Mouse (Mus musculus): ENCODE results near the gene Tex11. TPM values are rescaled to one million over a fixed set of nuclear protein-coding genes. Genes with fewer than 3 reads are reported as not detected.

Tex11 gene
- polyA plus RNA-seq, 2 experiments, result 0.04 to 0.05 TPM

DNA sequence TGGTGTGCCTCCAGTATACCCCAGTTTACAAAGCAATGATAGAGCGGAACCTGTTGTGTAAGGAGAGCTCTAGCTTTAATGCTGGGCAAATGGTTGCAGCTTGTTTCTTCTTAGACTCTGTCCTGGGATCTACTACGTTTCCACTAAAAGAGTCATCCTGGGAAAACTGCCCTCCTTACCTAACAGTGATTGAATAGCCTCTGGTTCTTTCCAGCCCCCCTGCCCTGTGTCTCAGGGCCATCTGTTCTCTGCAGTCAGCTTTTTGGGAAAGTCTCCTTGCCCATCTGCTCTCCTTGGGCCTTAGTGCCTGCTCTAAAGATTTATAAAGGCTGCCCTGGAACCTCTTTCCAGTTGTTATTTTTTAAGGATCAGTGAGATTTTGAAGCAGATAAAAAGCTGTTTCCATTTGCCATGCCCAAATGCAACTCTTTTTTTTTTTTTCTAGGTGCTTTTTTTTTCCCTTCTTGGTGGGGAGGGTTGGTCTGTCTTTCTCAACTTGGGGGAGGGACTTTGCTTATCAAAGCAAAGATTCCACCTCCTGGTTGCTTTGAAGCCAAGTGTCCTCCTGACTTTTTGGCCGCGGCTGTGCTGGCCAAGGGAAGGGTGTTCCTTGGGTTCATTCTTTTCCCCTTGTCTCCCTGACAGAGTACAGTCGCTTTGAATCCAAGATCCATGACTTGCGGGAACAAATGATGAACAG lies 263.3 kb downstream of the Tex11 start:
- Histone ChIP-seq H3K4me3 (ENCODE audit: insufficient read depth in 1 of 2, low read depth in 2 of 2, low read length in 2 of 2) (no peak overlapping the region), H3K4me1 (replicated peaks; ENCODE audit: control insufficient read depth in 2 of 2, insufficient read depth in 2 of 2, low read length in 1 of 2) (no peaks in the 10 kb centered on the region), H3K36me3 (replicated peaks; ENCODE audit: control insufficient read depth, insufficient read depth, low read depth) (no peaks in the 10 kb centered on the region), H3K27me3 (ENCODE audit: control insufficient read depth, insufficient read depth, low read length) (no peaks in the 10 kb centered on the region), H3K27ac (no peak overlapping the region), H3K4me2 (ENCODE audit: low read depth) (no peak overlapping the region), H3K9me3 (ENCODE audit: control insufficient read depth, low read length) (no peaks in the 10 kb centered on the region), H3K9ac (replicated peaks) (no peak overlapping the region)
- DNase-seq (ENCODE audit: low read depth in 3 of 3, low spot score in 3 of 3) (no peak), ATAC-seq (ENCODE audit: insufficient read depth) (no peak)
- WGBS (ENCODE audit: insufficient replicate concordance), result 59% methylated on average over 6 of the region's 6 CpGs
- TF ChIP-seq CTCF (IDR thresholded peaks at IDR 0.05; ENCODE audit: low read depth) (no peak), EP300 (IDR thresholded peaks at IDR 0.05; ENCODE audit: low read depth) (no peak)

DNA sequence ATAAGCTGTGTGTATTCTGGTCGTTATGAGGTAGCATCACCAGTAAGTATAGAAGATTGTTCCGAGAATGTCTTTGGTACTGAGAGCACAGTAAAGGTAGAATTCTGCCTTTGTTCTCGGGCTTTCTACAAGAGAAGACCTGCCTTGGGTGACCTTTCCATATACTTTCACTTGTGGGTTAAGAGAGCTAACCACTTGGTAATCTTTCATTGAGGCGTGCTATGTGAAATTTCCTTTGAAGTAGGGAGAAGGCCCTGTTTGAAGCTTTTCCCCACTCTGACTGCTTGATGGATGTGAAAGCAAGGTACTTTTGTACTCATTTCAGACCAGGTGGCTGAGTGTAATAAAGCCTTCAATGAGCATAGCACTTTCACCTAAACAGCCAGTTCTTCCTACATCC lies 270.1 kb downstream of the Tex11 start:
- DNase-seq (ENCODE audit: low read depth in 3 of 3, low spot score in 3 of 3) (no peak), ATAC-seq (ENCODE audit: insufficient read depth) (no peak)
- no peak overlapping the region for H3K4me2 ChIP-seq (ENCODE audit: low read depth)
- no peaks in the 10 kb centered on the region for H3K9me3 ChIP-seq (ENCODE audit: control insufficient read depth, low read length)
- 65% methylated on average over 4 of the region's 4 CpGs for WGBS (ENCODE audit: insufficient replicate concordance)
- no peak overlapping the region for H3K4me3 ChIP-seq (ENCODE audit: insufficient read depth in 1 of 2, low read depth in 2 of 2, low read length in 2 of 2)
- no peak for TF ChIP-seq EP300 (IDR thresholded peaks at IDR 0.05; ENCODE audit: low read depth)
- no peak for TF ChIP-seq CTCF (IDR thresholded peaks at IDR 0.05; ENCODE audit: low read depth)
- no peaks in the 10 kb centered on the region for H3K36me3 ChIP-seq (replicated peaks; ENCODE audit: control insufficient read depth, insufficient read depth, low read depth)
- H3K4me1 ChIP-seq (replicated peaks; ENCODE audit: control insufficient read depth in 2 of 2, insufficient read depth in 2 of 2, low read length in 1 of 2), result no peaks in the 10 kb centered on the region
- no peak overlapping the region for H3K27ac ChIP-seq
- H3K27me3 ChIP-seq (ENCODE audit: control insufficient read depth, insufficient read depth, low read length), result no peaks in the 10 kb centered on the region
- no peak overlapping the region for H3K9ac ChIP-seq (replicated peaks)

Other genes with a start within 250 kb of the Tex11 start
- gene Slc7a3, start 26.4 kb upstream of the Tex11 start, polyA plus RNA-seq (2012; rRNA removed), result 0.54 and 0.96 TPM in 2 replicates
- 0.11 and 0.23 TPM in 2 replicates for gene Slc7a3, start 26.4 kb upstream of the Tex11 start, polyA plus RNA-seq (2014; fragmentation: Nextera tagmentation; extraction: Ambion mirVana)
- 8.2 and 11.3 TPM in 2 replicates for gene Snx12, start 162.9 kb upstream of the Tex11 start, polyA plus RNA-seq (2012; rRNA removed)
- 15.9 and 16.8 TPM in 2 replicates for gene Snx12, start 162.9 kb upstream of the Tex11 start, polyA plus RNA-seq (2014; fragmentation: Nextera tagmentation; extraction: Ambion mirVana)
- gene Foxo4, start 194.9 kb upstream of the Tex11 start, polyA plus RNA-seq (2012; rRNA removed), result 10.3 and 11.8 TPM in 2 replicates
- gene Foxo4, start 194.9 kb upstream of the Tex11 start, polyA plus RNA-seq (2014; fragmentation: Nextera tagmentation; extraction: Ambion mirVana), result 1.4 and 1.8 TPM in 2 replicates
- 0.06 TPM in 1 of 2 replicates, not detected in the other for gene Gm614, start 204.3 kb upstream of the Tex11 start, polyA plus RNA-seq (2012; rRNA removed)
- not detected in 2 replicates for gene Gm614, start 204.3 kb upstream of the Tex11 start, polyA plus RNA-seq (2014; fragmentation: Nextera tagmentation; extraction: Ambion mirVana)
- gene Il2rg, start 208.6 kb upstream of the Tex11 start, polyA plus RNA-seq (2012; rRNA removed), result 5.5 and 6.4 TPM in 2 replicates
- 7.8 and 8.3 TPM in 2 replicates for gene Il2rg, start 208.6 kb upstream of the Tex11 start, polyA plus RNA-seq (2014; fragmentation: Nextera tagmentation; extraction: Ambion mirVana)
- not detected in 2 replicates for gene Gm20489, start 209.4 kb upstream of the Tex11 start, polyA plus RNA-seq (2012; rRNA removed)
- not detected in 2 replicates for gene Gm20489, start 209.4 kb upstream of the Tex11 start, polyA plus RNA-seq (2014; fragmentation: Nextera tagmentation; extraction: Ambion mirVana)
- 34.3 and 37.8 TPM in 2 replicates for gene Med12, start 214.4 kb upstream of the Tex11 start, polyA plus RNA-seq (2012; rRNA removed)
- 21.9 and 27.5 TPM in 2 replicates for gene Med12, start 214.4 kb upstream of the Tex11 start, polyA plus RNA-seq (2014; fragmentation: Nextera tagmentation; extraction: Ambion mirVana)
- 0.03 and 0.06 TPM in 2 replicates for gene Nlgn3, start 239.5 kb upstream of the Tex11 start, polyA plus RNA-seq (2012; rRNA removed)
- 0.05 and 0.08 TPM in 2 replicates for gene Nlgn3, start 239.5 kb upstream of the Tex11 start, polyA plus RNA-seq (2014; fragmentation: Nextera tagmentation; extraction: Ambion mirVana)